Mouse (Mus musculus) erythroblast, embryonic 14.5 days (primary cell): ENCODE measurements around the gene Add2. TPM values are rescaled to one million over a fixed set of nuclear protein-coding genes. Genes with fewer than 3 reads are reported as not detected.

Experiments used
- H3K27me3 ChIP-seq: 2 replicates; pipeline ENCODE4 v1.6.1; 2012; ENCODE audit warnings: inconsistent platforms; ENCODE audit not compliant: control insufficient read depth
- H3K36me3 ChIP-seq: 2 replicates; pipeline ENCODE4 v1.6.1; 2012; ENCODE audit warnings: mild to moderate bottlenecking, inconsistent platforms; ENCODE audit not compliant: control insufficient read depth
- H3K4me1 ChIP-seq: 2 replicates; pipeline ENCODE4 v1.6.1; 2012; ENCODE audit warnings: inconsistent platforms; ENCODE audit not compliant: control insufficient read depth
- H3K4me3 ChIP-seq: replicated peaks from 2 replicates; pipeline ENCODE3; 2012; ENCODE audit warnings: moderate library complexity, mild to moderate bottlenecking, inconsistent platforms
- H3K9me3 ChIP-seq: 2 replicates; pipeline ENCODE4 v1.6.1; 2012; ENCODE audit warnings: low read length, inconsistent platforms, mixed read lengths; ENCODE audit not compliant: control insufficient read depth
- GATA1 ChIP-seq: IDR thresholded peaks from 2 replicates; pipeline ENCODE4 v1.6.1; 2012; ENCODE audit warnings: low read length, inconsistent platforms, mixed read lengths
- TAL1 ChIP-seq: IDR thresholded peaks from 3 replicates; pipeline ENCODE4 v1.6.1; 2012; ENCODE audit warnings: low read length, inconsistent platforms, mixed read lengths
- polyA plus RNA-seq: library from polyadenylated mRNA; stranded (reverse); fragments of >175 nt; gene quantifications from 2 replicates; pipeline ENCODE4 v1.2.3, GENCODE M21; 2012

The Add2 gene
- polyA plus RNA-seq, 1 experiment: 39.0 TPM

GRCm38 (mm10) chr6:86160878-86161277, 132.4 kb downstream of the Add2 start:
- no peaks in the 10 kb centered on the region for H3K9me3 ChIP-seq

GRCm38 (mm10) chr6:86161586-86161985, 133.1 kb downstream of the Add2 start:
- Histone ChIP-seq H3K36me3 (no peaks in the 10 kb centered on the region), H3K4me1 (no peaks in the 10 kb centered on the region), H3K4me3 (no peak overlapping the region), H3K27me3 (no peaks in the 10 kb centered on the region), H3K9me3 (no peaks in the 10 kb centered on the region)
- TF ChIP-seq TAL1 (no peak), GATA1 (no peak)

More at GRCm38 (mm10) chr6:86160878-86161277, 132.4 kb downstream of the Add2 start:
- Histone ChIP-seq H3K4me3 (no peak overlapping the region), H3K36me3 (no peaks in the 10 kb centered on the region), H3K27me3 (no peaks in the 10 kb centered on the region), H3K4me1 (no peaks in the 10 kb centered on the region)
- TF ChIP-seq TAL1: no peak
- no peak for TF ChIP-seq GATA1

- TF ChIP-seq GATA1 (no peak), TAL1 (no peak)
- Histone ChIP-seq H3K4me1 (no peaks in the 10 kb centered on the region), H3K9me3 (no peaks in the 10 kb centered on the region), H3K4me3 (no peak overlapping the region), H3K27me3 (no peaks in the 10 kb centered on the region), H3K36me3 (no peaks in the 10 kb centered on the region)
These were observed 135.5 kb downstream of the Add2 start for GRCm38 (mm10) chr6:86164028-86164427.

- H3K4me1 ChIP-seq: no peaks in the 10 kb centered on the region
- H3K36me3 ChIP-seq: no peaks in the 10 kb centered on the region
- H3K27me3 ChIP-seq: no peaks in the 10 kb centered on the region
- H3K4me3 ChIP-seq: no peak overlapping the region
- no peak for TF ChIP-seq TAL1
- no peak for TF ChIP-seq GATA1
- H3K9me3 ChIP-seq: no peaks in the 10 kb centered on the region
These were observed 137.9 kb downstream of the Add2 start for GRCm38 (mm10) chr6:86166426-86166825.

- Histone ChIP-seq H3K36me3 (no peaks in the 10 kb centered on the region), H3K4me1 (no peaks in the 10 kb centered on the region), H3K4me3 (no peak overlapping the region), H3K27me3 (no peaks in the 10 kb centered on the region), H3K9me3 (no peaks in the 10 kb centered on the region)
- no peak for TF ChIP-seq GATA1
- no peak for TF ChIP-seq TAL1
These were observed 139.4 kb downstream of the Add2 start for GRCm38 (mm10) chr6:86167851-86168250.

GRCm38 (mm10) chr6:86169166-86169565, 140.7 kb downstream of the Add2 start:
- no peaks in the 10 kb centered on the region for H3K27me3 ChIP-seq
- no peaks in the 10 kb centered on the region for H3K36me3 ChIP-seq
- no peak for TF ChIP-seq TAL1
- TF ChIP-seq GATA1: no peak
- H3K4me1 ChIP-seq: no peaks in the 10 kb centered on the region
- no peak overlapping the region for H3K4me3 ChIP-seq
- no peaks in the 10 kb centered on the region for H3K9me3 ChIP-seq

Other genes starting within 250 kb of the Add2 start
- gene Nat8f6, start 207.7 kb upstream of the Add2 start, polyA plus RNA-seq: not detected in 2 replicates
- gene Nat8f5, start 207.7 kb upstream of the Add2 start, polyA plus RNA-seq: not detected in 2 replicates
- not detected in 2 replicates for gene Nat8, start 196.6 kb upstream of the Add2 start, polyA plus RNA-seq
- gene Nat8f2, start 159.5 kb upstream of the Add2 start, polyA plus RNA-seq: not detected in 2 replicates
- 0.06 TPM in 1 of 2 replicates, not detected in the other for gene Nat8f4, start 123.8 kb upstream of the Add2 start, polyA plus RNA-seq
- 0.18 and 0.21 TPM in 2 replicates for gene Tprkb, start 116.8 kb upstream of the Add2 start, polyA plus RNA-seq
- 0.13 TPM in 1 of 2 replicates, not detected in the other for gene Nat8f1, start 113.0 kb upstream of the Add2 start, polyA plus RNA-seq
- gene Dusp11, start 67.0 kb upstream of the Add2 start, polyA plus RNA-seq: 2.2 and 2.3 TPM in 2 replicates
- not detected in 2 replicates for gene Figla, start 12.5 kb upstream of the Add2 start, polyA plus RNA-seq
- not detected in 2 replicates for gene Tgfa, start 166.5 kb downstream of the Add2 start, polyA plus RNA-seq